In genomic region chr12:76792540-76792939, GRCm38 (mm10) we compare ENCODE assay signal across 7 mouse cellular contexts. TPM values are rescaled to one million over a fixed set of nuclear protein-coding genes. Genes with fewer than 3 reads are reported as not detected.
"Had no signal": no experiment of that assay in that cellular context is flagged by ENCODE, and none has a peak within 500 bp of the region (broad histone marks: within the 10 kb centered on the region; RNA-seq: fewer than 3 reads in every experiment).

No protein-coding gene starts in this region.

RNA-seq across cellular contexts. Expression of gene Gpx2, which starts 2.8 kb away (rescaled TPM):
- total RNA-seq: monocyte, adult 5-6 weeks had no signal
- polyA plus RNA-seq: liver, embryonic 13.5 days; macrophage; midbrain, embryonic 12.5 days; midbrain, embryonic 15.5 days; myocyte had no signal

RNA-seq across cellular contexts. Expression of gene Rab15, which starts 30.2 kb away (rescaled TPM):
- total RNA-seq: liver, adult 2 months; monocyte, adult 5-6 weeks had no signal
- polyA plus RNA-seq: liver, adult 2 months had no signal
